Mouse (Mus musculus) bone marrow, adult 2 months (tissue): Measurements from ENCODE around the gene Atp8a2.

Experiments used
- CTCF ChIP-seq: fragments of 200-500 bp; IDR thresholded peaks from 2 replicates; pipeline ENCODE4 v1.5.1; 2011; ENCODE audit warnings: low read length, control low read depth; ENCODE audit not compliant: control insufficient read depth, insufficient read depth
- POLR2A ChIP-seq: fragments of 200-500 bp; IDR thresholded peaks from 2 replicates; pipeline ENCODE4 v1.6.1; 2011; ENCODE audit warnings: low read depth, mild to moderate bottlenecking, control low read depth, low read length, borderline replicate concordance; ENCODE audit not compliant: control insufficient read depth

- TF ChIP-seq CTCF (no peak), POLR2A (no peak)
Observed at GRCm38 (mm10) chr14:59739446-59739845, 457.5 kb downstream of the Atp8a2 start.
